ENCODE assay signal across 21 mouse cellular contexts in the genomic region with DNA sequence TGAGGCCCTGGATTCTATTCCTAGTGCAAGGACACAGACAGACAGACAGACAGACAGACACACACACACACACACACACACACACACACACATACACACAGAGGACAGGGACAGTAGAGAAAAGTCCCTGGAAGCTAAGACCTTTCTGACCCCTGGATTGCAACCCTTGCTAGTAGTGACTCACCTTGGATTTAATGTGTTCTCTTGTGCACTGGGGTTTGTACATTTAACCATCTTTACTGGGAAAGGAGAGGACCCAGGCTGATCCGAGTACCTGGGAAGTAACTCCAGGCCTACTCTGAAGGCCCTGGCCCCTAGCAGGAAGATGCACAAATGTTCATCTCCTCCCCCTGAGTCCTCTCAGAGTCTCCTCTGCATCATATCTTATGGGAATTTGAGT. TPM values are rescaled to one million over a fixed set of nuclear protein-coding genes. Genes with fewer than 3 reads are reported as not detected.
DNase-seq lines count a peak whose midpoint lies in the region; ATAC-seq lines count a peak whose summit lies in the region.
"Had no signal": no experiment of that assay in that cellular context is flagged by ENCODE, and none has a peak within 500 bp of the region (broad histone marks: within the 10 kb centered on the region; RNA-seq: fewer than 3 reads in every experiment).

No protein-coding gene starts in this region.

- H3K4me3 ChIP-seq in kidney, embryonic 15.5 days (replicated peaks): no peak overlapping the region
- no peak overlapping the region for H3K4me3 ChIP-seq in embryonic facial prominence, embryonic 13.5 days
- H3K4me3 ChIP-seq in limb, embryonic 15.5 days: no peak overlapping the region
- H3K4me3 ChIP-seq: erythroblast, embryonic 14.5 days; forebrain, embryonic 13.5 days; heart, embryonic 13.5 days; hindbrain, embryonic 12.5 days; liver, embryonic 12.5 days; midbrain, embryonic 12.5 days had no signal

- H3K4me1 ChIP-seq in kidney, embryonic 15.5 days: peaks cover 35% of the 10 kb centered on the region
- peaks cover 35% of the 10 kb centered on the region for H3K4me1 ChIP-seq in embryonic facial prominence, embryonic 13.5 days
- H3K4me1 ChIP-seq in limb, embryonic 15.5 days: peaks cover 27% of the 10 kb centered on the region
- H3K4me1 ChIP-seq: liver, embryonic 12.5 days had no signal

- H3K9ac ChIP-seq in kidney, embryonic 15.5 days: no peak overlapping the region
- H3K9ac ChIP-seq in embryonic facial prominence, embryonic 13.5 days: no peak overlapping the region
- H3K9ac ChIP-seq in limb, embryonic 15.5 days: no peak overlapping the region
- H3K9ac ChIP-seq: forebrain, embryonic 13.5 days; heart, embryonic 13.5 days; hindbrain, embryonic 12.5 days; liver, embryonic 12.5 days had no signal

- no peaks in the 10 kb centered on the region for H3K36me3 ChIP-seq in kidney, embryonic 15.5 days
- no peaks in the 10 kb centered on the region for H3K36me3 ChIP-seq in embryonic facial prominence, embryonic 13.5 days
- no peaks in the 10 kb centered on the region for H3K36me3 ChIP-seq in limb, embryonic 15.5 days
- H3K36me3 ChIP-seq: heart, embryonic 13.5 days; hindbrain, embryonic 12.5 days; liver, embryonic 12.5 days; midbrain, embryonic 12.5 days had no signal

- no peak for ATAC-seq in kidney, embryonic 15.5 days (replicated peaks; ENCODE audit: low FRiP score)
- no peak for ATAC-seq in embryonic facial prominence, embryonic 13.5 days (ENCODE audit: insufficient number of reproducible peaks, insufficient read depth, low FRiP score, low TSS enrichment, low read depth)
- ATAC-seq in limb, embryonic 15.5 days (ENCODE audit: insufficient number of reproducible peaks, low FRiP score, low TSS enrichment, low read depth): no peak
- ATAC-seq: forebrain, embryonic 13.5 days; liver, embryonic 12.5 days had no signal

- H3K27ac ChIP-seq in kidney, embryonic 15.5 days: peak overlapping the region; percentile 86
- peak overlapping the region; percentile 82 for H3K27ac ChIP-seq in embryonic facial prominence, embryonic 13.5 days
- H3K27ac ChIP-seq in limb, embryonic 15.5 days: peak overlapping the region; percentile 33; the same call in 1 of the 2 replicates
- H3K27ac ChIP-seq: forebrain, embryonic 13.5 days; heart, embryonic 13.5 days; liver, embryonic 12.5 days had no signal

- peak; percentile 58 for DNase-seq in adrenal gland, adult 2 months
- DNase-seq in adrenal gland, postnatal 25 days: no peak
- DNase-seq in kidney, postnatal 10 days: no peak
- no peak for DNase-seq in thymus, postnatal 14 days
- no peak for DNase-seq in heart, adult 8-10 months (ENCODE audit: low spot score)
- DNase-seq: cerebellum, adult 9-10 months; kidney, adult 11 months; layer of hippocampus, postnatal 36 days; lung, adult 18-20 months; lung, postnatal 14 days had no signal

- H3K4me2 ChIP-seq in kidney, embryonic 15.5 days: no peak overlapping the region
- H3K4me2 ChIP-seq in embryonic facial prominence, embryonic 13.5 days: peak overlapping the region; percentile 46
- no peak overlapping the region for H3K4me2 ChIP-seq in limb, embryonic 15.5 days
- H3K4me2 ChIP-seq: liver, embryonic 12.5 days had no signal

- WGBS in kidney, embryonic 15.5 days: 70% methylated on average over 1 of the region's 1 CpGs
- 66% methylated on average over 1 of the region's 1 CpGs for WGBS in embryonic facial prominence, embryonic 13.5 days
- WGBS in limb, embryonic 15.5 days: 78% methylated on average over 1 of the region's 1 CpGs

- H3K27me3 ChIP-seq in kidney, embryonic 15.5 days: peaks cover 18% of the 10 kb centered on the region
- H3K27me3 ChIP-seq in embryonic facial prominence, embryonic 13.5 days: peaks cover 18% of the 10 kb centered on the region
- peaks cover 13% of the 10 kb centered on the region for H3K27me3 ChIP-seq in limb, embryonic 15.5 days

- no peaks in the 10 kb centered on the region for H3K9me3 ChIP-seq in kidney, embryonic 15.5 days (replicated peaks)
- no peaks in the 10 kb centered on the region for H3K9me3 ChIP-seq in embryonic facial prominence, embryonic 13.5 days
- H3K9me3 ChIP-seq in limb, embryonic 15.5 days: no peaks in the 10 kb centered on the region
- H3K9me3 ChIP-seq: forebrain, embryonic 13.5 days; heart, embryonic 13.5 days; hindbrain, embryonic 12.5 days; liver, embryonic 12.5 days; midbrain, embryonic 12.5 days had no signal

RNA-seq across cellular contexts. Expression of a gene that starts 7.4 kb away (rescaled TPM):
- total RNA-seq in adrenal gland, adult 2 months (2021): 100 to 1,000 TPM; 337 to 341 TPM
- polyA plus RNA-seq in adrenal gland, adult 2 months (2012; rRNA removed): 579 and 581 TPM in 2 replicates
- 310 and 340 TPM in 2 replicates for total RNA-seq in adrenal gland, postnatal 25 days (2021)
- polyA plus RNA-seq in kidney, embryonic 15.5 days (2015; fragmentation: Nextera tagmentation; extraction: Ambion mirVana): 5.7 and 5.8 TPM in 2 replicates
- polyA plus RNA-seq in embryonic facial prominence, embryonic 13.5 days (2015; fragmentation: Nextera tagmentation; extraction: Ambion mirVana): 0.86 and 1.2 TPM in 2 replicates
- polyA plus RNA-seq in limb, embryonic 15.5 days (2015; fragmentation: Nextera tagmentation; extraction: Ambion mirVana): 3.0 and 3.4 TPM in 2 replicates
- total RNA-seq in heart, adult 8-10 months (2022): 1 to 10 TPM; 3.3 to 7.2 (median 4.5) TPM
- total RNA-seq: megakaryocyte progenitor cell, adult 5-6 weeks; monocyte, adult 5-6 weeks had no signal
- polyA plus RNA-seq: erythroblast, embryonic 14.5 days; liver, embryonic 12.5 days had no signal

RNA-seq across cellular contexts. Expression of a gene that starts 55.2 kb away (rescaled TPM):
- 10 to 100 TPM; 66.6 to 95.5 TPM for total RNA-seq in adrenal gland, adult 2 months (2021)
- polyA plus RNA-seq in adrenal gland, adult 2 months (2012; rRNA removed): 17.0 and 24.7 TPM in 2 replicates
- 94.6 and 114 TPM in 2 replicates for total RNA-seq in adrenal gland, postnatal 25 days (2021)
- polyA plus RNA-seq in kidney, embryonic 15.5 days (2015; fragmentation: Nextera tagmentation; extraction: Ambion mirVana): 60.7 and 64.8 TPM in 2 replicates
- 66.8 TPM in 2 replicates for polyA plus RNA-seq in embryonic facial prominence, embryonic 13.5 days (2015; fragmentation: Nextera tagmentation; extraction: Ambion mirVana)
- polyA plus RNA-seq in limb, embryonic 15.5 days (2015; fragmentation: Nextera tagmentation; extraction: Ambion mirVana): 49.6 and 57.5 TPM in 2 replicates
- total RNA-seq in heart, adult 8-10 months (2022): 10 to 100 TPM; 38.0 to 48.5 (median 40.4) TPM

RNA-seq across cellular contexts. Expression of a gene that starts 57.9 kb away (rescaled TPM):
- 10 to 100 TPM; 66.0 to 98.7 TPM for total RNA-seq in adrenal gland, adult 2 months (2021)
- 18.0 and 18.4 TPM in 2 replicates for polyA plus RNA-seq in adrenal gland, adult 2 months (2012; rRNA removed)
- 89.9 and 96.0 TPM in 2 replicates for total RNA-seq in adrenal gland, postnatal 25 days (2021)
- 164 and 168 TPM in 2 replicates for polyA plus RNA-seq in kidney, embryonic 15.5 days (2015; fragmentation: Nextera tagmentation; extraction: Ambion mirVana)
- polyA plus RNA-seq in embryonic facial prominence, embryonic 13.5 days (2015; fragmentation: Nextera tagmentation; extraction: Ambion mirVana): 167 and 170 TPM in 2 replicates
- polyA plus RNA-seq in limb, embryonic 15.5 days (2015; fragmentation: Nextera tagmentation; extraction: Ambion mirVana): 176 and 179 TPM in 2 replicates
- 10 to 100 TPM; 44.0 to 56.1 (median 49.0) TPM for total RNA-seq in heart, adult 8-10 months (2022)

Comparison
In these comparisons a context has a peak if more than half of its experiments do, and no peak if none do; other contexts are left out.
1. H3K27ac ChIP-seq: peak in every context shown above with its lines; median percentile 86 in kidney, embryonic 15.5 days; 82 in embryonic facial prominence, embryonic 13.5 days; 33 in limb, embryonic 15.5 days.
2. RNA of a gene that starts 7.4 kb away (polyA plus RNA-seq): 579 to 581 TPM in adrenal gland, adult 2 months; 5.7 to 5.8 TPM in kidney, embryonic 15.5 days, 3.0 to 3.4 TPM in limb, embryonic 15.5 days and 0.86 to 1.2 TPM in embryonic facial prominence, embryonic 13.5 days; every median in the first group is over 10 times any median in the second.